Mouse (Mus musculus): ENCODE results near the gene Dzip1. TPM values are rescaled to one million over a fixed set of nuclear protein-coding genes. Genes with fewer than 3 reads are reported as not detected.

Dzip1 gene
- polyA plus RNA-seq, 1 experiment from 2014 or later = 94.5 TPM

- Histone ChIP-seq H3K27ac (replicated peaks; ENCODE audit: low read depth, low read length) (no peak overlapping the region), H3K4me2 (ENCODE audit: low read length) (no peak overlapping the region), H3K4me1 (ENCODE audit: control insufficient read depth, insufficient read depth, low read length) (no peaks in the 10 kb centered on the region; the same call in 1 of the 2 replicates), H3K36me3 (ENCODE audit: control insufficient read depth, insufficient read depth, low read length) (no peaks in the 10 kb centered on the region), H3K9me3 (ENCODE audit: control insufficient read depth, low read length) (no peaks in the 10 kb centered on the region), H3K4me3 (replicated peaks; ENCODE audit: low read depth, low read length) (no peak overlapping the region), H3K9ac (replicated peaks; ENCODE audit: low read length) (no peak overlapping the region), H3K27me3 (ENCODE audit: control insufficient read depth, insufficient read depth, low read length) (no peaks in the 10 kb centered on the region)
- no peak for ATAC-seq (ENCODE audit: low FRiP score, low TSS enrichment)
- 11% methylated on average over 7 of the region's 7 CpGs for WGBS
- DNase-seq = no peak
These were observed 97.9 kb downstream of the Dzip1 start for GRCm38 (mm10) chr14:118827283-118827904.

- no peak for DNase-seq
- no peak overlapping the region for H3K9ac ChIP-seq (replicated peaks; ENCODE audit: low read length)
- no peaks in the 10 kb centered on the region; the same call in 1 of the 2 replicates for H3K4me1 ChIP-seq (ENCODE audit: control insufficient read depth, insufficient read depth, low read length)
- ATAC-seq (ENCODE audit: low FRiP score, low TSS enrichment) = no peak
- no peak overlapping the region for H3K27ac ChIP-seq (replicated peaks; ENCODE audit: low read depth, low read length)
- H3K9me3 ChIP-seq (ENCODE audit: control insufficient read depth, low read length) = no peaks in the 10 kb centered on the region
- H3K4me3 ChIP-seq (replicated peaks; ENCODE audit: low read depth, low read length) = no peak overlapping the region
- WGBS = 55% methylated on average over 8 of the region's 8 CpGs
- no peaks in the 10 kb centered on the region for H3K36me3 ChIP-seq (ENCODE audit: control insufficient read depth, insufficient read depth, low read length)
- no peaks in the 10 kb centered on the region for H3K27me3 ChIP-seq (ENCODE audit: control insufficient read depth, insufficient read depth, low read length)
- H3K4me2 ChIP-seq (ENCODE audit: low read length) = no peak overlapping the region
These were observed 98.9 kb downstream of the Dzip1 start for GRCm38 (mm10) chr14:118826346-118826745.

Other genes starting within 250 kb of the Dzip1 start
- 1.1 and 2.1 TPM in 2 replicates for gene Abcc4, start 219.2 kb downstream of the Dzip1 start, polyA plus RNA-seq (2014; fragmentation: Nextera tagmentation; extraction: Ambion mirVana)
- gene Cldn10, start 137.6 kb downstream of the Dzip1 start, polyA plus RNA-seq (2014; fragmentation: Nextera tagmentation; extraction: Ambion mirVana) = 1.3 and 1.5 TPM in 2 replicates
- 17.7 and 21.9 TPM in 2 replicates for gene Dnajc3, start 12.5 kb upstream of the Dzip1 start, polyA plus RNA-seq (2014; fragmentation: Nextera tagmentation; extraction: Ambion mirVana)
- 24.4 and 27.9 TPM in 2 replicates for gene Uggt2, start 174.0 kb upstream of the Dzip1 start, polyA plus RNA-seq (2014; fragmentation: Nextera tagmentation; extraction: Ambion mirVana)
- gene Hs6st3, start 212.9 kb upstream of the Dzip1 start, polyA plus RNA-seq (2014; fragmentation: Nextera tagmentation; extraction: Ambion mirVana) = 2.9 and 7.8 TPM in 2 replicates

All from midbrain, embryonic 14.5 days (tissue).